Mouse (Mus musculus) retina, embryonic 14.5 days (tissue): ENCODE results near the gene Parvb.
A peak's percentile ranks its signal among the peaks of the same experiment; 100 is the strongest.
"Not testable (repeated sequence)": the region's sequence is repeated elsewhere in the genome, so short reads cannot be mapped to it uniquely, and the experiment has no call there.

ENCODE experiments used
- DNase-seq: peaks from one replicate; pipeline ENCODE4 v3.0.0-alpha.2; 2015; ENCODE audit warnings: low spot score

The Parvb gene

GRCm38 (mm10) chr15:84258602-84259355 lies 26.9 kb downstream of the Parvb start:
- peak; percentile 54 for DNase-seq

GRCm38 (mm10) chr15:84260123-84260822 lies 28.4 kb downstream of the Parvb start:
- peak; percentile 94 for DNase-seq

DNA sequence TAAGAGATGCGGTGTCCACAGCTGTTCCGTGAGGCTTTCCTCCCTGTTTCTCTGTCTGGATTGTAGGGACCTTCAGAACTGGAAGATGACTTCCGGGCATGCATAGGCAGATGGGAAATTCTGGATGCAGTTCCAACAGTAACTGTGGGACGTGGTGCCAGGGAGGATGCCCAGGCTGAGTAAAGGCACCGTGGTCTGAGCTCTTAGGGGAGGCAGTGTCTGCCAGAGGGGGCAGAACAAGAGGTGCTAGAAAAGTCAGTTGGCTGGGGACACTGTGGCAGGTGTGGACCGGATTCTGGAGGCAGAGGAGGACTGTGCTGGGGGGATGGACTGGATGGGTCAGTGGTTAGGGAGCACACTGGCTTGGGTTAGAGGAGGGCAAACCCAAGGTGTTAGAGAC lies 30.8 kb downstream of the Parvb start:
- no peak for DNase-seq

GRCm38 (mm10) chr15:84263573-84263972 lies 31.7 kb downstream of the Parvb start:
- no peak for DNase-seq

DNA sequence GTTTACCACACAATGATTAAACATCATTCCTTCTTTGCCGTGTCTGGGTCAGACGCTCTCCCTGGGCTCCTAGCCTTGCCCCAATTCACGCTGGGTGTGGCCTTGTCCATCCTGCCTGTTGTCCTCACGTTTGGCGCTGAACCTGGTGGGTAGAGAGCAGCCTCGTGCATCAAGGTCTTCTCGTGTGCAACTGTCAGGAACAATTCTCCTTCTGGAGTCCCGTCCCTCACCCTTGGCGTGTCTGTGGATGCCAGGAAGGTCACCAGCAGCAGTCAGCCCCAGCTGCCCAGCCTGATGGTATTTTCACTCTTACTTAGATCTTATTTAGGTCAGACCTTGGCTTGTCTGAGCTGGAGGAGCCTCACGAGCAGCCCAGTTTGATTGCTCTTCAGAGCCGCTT lies 33.3 kb downstream of the Parvb start:
- DNase-seq, result no peak

- DNase-seq, result no peak
Measured at GRCm38 (mm10) chr15:84266290-84266689, 34.4 kb downstream of the Parvb start.

DNA sequence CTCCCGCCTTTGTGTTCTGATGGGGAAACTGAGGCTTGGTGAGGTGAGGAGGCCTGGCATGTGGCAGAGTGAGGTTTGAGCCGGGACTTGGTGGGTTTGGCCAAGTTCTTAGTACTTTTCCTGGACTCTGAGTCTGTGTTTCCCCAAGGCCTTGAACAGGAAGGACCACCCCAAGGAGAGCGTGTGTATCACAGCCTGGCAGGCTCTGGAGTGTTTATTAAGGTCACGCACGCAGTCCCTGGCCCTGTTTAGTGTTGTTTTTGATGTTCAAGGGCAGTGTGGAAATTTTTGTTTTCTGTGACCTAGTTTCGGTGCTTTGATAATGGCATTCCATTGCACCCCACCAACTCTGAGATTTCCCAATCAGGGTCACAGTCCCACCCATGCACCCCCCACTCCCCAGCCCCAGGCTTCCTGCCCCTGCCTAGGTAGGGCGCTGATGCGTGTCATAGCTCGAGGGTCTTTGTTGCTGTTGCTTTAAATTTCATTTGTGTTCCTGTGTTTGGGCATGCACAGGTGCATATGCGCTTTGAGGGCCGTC lies 35.9 kb downstream of the Parvb start:
- no peak for DNase-seq

- no peak for DNase-seq
Measured at GRCm38 (mm10) chr15:84269107-84269633, 37.3 kb downstream of the Parvb start.

DNA sequence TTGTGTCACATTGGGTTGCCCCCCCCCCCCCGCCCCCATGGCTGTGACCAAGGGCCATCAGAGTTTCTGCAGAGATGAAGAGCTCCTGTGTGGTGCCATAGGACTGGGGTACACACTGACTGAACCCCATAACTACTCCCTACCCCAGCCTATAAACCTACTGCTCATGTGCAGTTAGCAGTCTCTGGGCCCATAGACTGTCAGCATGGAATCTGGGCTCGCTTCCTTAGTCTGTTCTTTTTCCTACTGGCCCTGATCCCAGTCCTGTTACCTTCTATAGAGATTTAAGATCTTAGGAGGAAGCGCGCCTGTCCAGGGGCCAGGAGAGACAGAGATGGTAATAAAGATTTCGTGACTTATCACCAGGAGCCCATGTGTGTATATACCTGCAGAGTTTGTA lies 38.2 kb downstream of the Parvb start:
- no peak for DNase-seq

- no peak for DNase-seq
Measured at GRCm38 (mm10) chr15:84270463-84270862, 38.6 kb downstream of the Parvb start.

DNA sequence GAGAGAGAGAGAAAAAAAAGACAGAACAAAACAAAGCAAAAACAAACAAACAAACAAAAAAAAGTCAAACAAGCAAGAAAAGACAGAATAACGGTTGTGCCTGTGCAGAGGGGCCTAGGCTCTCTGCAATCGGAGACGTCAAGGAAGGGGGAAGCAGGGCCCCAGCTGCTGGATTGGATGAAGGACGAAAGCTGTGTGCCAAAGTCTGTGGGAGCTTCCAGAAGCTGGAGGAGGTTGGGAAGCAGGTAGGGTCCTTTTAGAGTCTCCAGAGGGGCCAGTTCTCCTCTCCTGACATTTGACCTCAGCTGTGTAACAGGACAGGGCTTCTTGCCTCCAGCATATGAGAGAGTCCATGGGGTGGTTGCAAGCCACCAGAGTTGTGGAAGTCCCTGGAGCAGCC lies 44.2 kb downstream of the Parvb start:
- no peak for DNase-seq

- DNase-seq, result no peak
Measured at GRCm38 (mm10) chr15:84278091-84278490, 46.2 kb downstream of the Parvb start.

GRCm38 (mm10) chr15:84278656-84279055 lies 46.8 kb downstream of the Parvb start:
- DNase-seq, result no peak

GRCm38 (mm10) chr15:84280309-84280708 lies 48.5 kb downstream of the Parvb start:
- no peak for DNase-seq

DNA sequence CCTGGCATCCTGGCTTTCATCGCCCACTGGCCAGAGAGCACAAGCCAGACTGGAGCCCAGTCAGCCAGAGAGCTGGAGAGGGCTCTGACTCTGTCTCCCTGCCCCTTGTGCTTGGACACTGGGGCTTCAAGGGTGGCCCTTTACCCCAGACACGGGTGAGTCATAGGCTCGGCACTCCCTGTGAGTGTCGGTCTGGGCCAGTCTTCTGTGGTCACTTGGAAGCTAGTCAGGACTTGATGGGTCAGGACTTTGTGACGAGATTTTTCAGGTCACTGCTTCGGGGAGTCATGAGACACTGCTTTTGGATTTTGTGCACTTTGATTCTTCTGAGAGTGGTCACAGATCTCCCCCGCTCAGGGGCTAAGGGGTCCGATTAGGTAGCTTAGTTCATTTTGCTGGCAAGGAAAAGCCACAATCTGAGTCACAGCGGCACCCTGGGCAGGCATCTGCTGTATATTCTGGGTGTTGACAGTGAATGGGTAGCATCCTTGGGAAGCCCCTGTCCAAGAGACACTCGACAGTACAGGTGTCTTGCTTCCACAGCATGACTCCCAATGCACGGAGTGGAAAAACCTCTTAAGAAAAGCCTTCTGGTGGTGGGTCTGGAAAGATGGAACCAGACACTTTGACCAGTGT lies 49.0 kb downstream of the Parvb start:
- DNase-seq, result no peak

- DNase-seq, result no peak
Measured at GRCm38 (mm10) chr15:84282206-84283085, 50.6 kb downstream of the Parvb start.

DNA sequence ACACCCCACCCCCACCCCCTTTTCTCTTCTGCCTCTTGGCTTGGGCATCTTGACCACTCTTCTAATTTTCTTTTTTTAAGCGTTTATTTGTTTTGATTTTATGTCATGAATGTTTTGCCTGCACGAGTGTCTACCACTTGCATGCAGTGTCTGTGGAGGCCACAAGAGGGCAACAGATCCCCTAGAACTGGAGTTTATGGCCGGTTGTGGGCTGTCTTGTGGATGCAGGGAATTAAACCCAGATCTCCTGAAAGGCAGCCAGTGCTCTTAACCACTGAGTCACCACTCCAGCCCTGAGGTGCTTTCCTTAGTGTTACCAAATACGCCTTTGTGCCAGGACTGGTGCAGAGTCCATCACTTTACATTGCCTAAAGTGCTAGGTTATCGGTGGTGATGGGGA lies 52.2 kb downstream of the Parvb start:
- peak; percentile 64 for DNase-seq

GRCm38 (mm10) chr15:84285453-84285852 lies 53.6 kb downstream of the Parvb start:
- DNase-seq, result no peak

DNA sequence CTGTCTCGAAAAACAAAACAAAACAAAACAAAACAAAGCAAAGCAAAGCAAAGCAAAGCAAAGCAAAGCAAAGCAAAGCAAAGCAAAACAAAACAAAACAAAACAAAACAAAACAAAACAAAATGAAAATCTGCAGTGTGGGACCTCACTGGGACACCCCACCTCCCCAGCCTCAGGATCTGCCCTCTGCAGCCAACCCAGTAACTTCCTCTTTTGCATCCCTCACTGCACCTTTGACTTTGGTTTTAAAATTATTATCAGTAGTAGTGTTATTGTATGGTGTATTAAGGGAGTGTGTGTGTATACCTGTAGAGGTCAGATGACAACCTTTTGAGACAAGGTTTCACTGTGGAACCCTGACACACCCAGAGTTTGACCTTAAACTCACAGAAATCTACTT lies 57.1 kb downstream of the Parvb start:
- DNase-seq, result not testable (repeated sequence)

DNA sequence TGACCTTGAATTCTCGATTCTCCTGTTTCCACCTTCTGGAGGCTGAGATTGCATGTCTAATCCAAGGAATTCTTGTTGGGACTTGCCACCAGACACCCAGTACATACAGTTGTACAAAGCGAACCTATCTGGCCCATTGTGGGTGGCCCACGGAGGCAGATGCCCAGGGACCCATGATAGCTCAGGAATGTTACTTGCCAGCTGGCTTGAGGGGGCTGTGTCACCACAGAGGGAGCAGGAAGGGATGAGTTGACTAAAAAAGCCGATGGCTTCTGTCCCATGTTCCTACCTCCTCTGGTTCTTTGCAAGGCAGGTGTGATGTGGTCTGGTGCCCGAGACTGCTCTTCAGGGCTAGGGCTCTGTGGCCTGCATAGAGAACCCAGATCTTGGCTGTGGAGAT lies 59.3 kb downstream of the Parvb start:
- no peak for DNase-seq

DNA sequence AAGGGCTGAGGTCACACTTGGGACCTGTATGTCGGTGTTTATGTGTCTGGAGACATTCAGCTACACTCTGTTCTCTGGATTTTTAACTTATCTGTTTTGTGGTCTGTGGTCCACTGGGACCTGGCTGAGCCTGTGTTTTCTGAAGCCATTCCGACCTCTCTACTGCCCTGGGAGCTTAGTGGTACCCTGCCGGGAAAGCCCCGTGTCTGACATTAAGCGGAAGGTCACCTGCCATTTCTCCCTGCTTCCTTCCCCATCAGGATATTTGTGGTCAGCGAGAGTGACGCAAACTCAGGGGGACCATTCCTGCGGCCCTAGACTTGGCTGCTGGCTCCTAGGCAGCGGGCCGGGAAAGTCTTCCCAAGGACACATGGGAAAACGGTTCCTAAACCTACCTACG lies 61.7 kb downstream of the Parvb start:
- no peak for DNase-seq

DNA sequence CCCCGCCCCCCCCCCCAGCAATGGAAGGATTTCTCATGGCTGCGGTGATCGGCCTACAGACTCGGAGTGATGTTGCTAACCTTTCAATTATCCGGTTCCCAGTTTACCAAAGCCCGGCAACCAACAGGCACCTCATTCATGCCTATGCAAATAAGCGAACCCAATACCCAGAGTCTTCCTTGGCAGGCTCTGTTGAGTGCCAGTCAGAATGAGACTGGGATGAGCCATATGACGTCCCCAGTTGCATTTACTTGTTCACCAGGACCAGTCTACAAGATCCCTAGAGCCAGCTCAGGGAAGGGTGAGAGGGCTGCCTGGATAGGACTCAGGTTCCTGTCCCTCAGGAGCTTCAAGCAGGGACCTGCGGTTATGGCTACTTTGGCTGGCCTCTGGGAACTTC lies 62.5 kb downstream of the Parvb start:
- no peak for DNase-seq
